Mouse (Mus musculus): ENCODE results near the gene Dyrk1b. TPM values are rescaled to one million over a fixed set of nuclear protein-coding genes. Genes with fewer than 3 reads are reported as not detected.

Gene Dyrk1b
- polyA plus RNA-seq, 1 experiment from 2014 or later: 13.7 TPM

Other genes with a start within 250 kb of the Dyrk1b start
- gene Zfp780b, start 200.3 kb upstream of the Dyrk1b start, polyA plus RNA-seq (2016; fragmentation: Nextera tagmentation; extraction: Ambion mirVana): 21.3 and 23.1 TPM in 2 replicates
- 9.8 and 10.3 TPM in 2 replicates for gene Zfp850, start 165.4 kb upstream of the Dyrk1b start, polyA plus RNA-seq (2016; fragmentation: Nextera tagmentation; extraction: Ambion mirVana)
- 445 and 464 TPM in 2 replicates for gene Psmc4, start 129.4 kb upstream of the Dyrk1b start, polyA plus RNA-seq (2016; fragmentation: Nextera tagmentation; extraction: Ambion mirVana)
- gene Fcgbp, start 108.2 kb upstream of the Dyrk1b start, polyA plus RNA-seq (2016; fragmentation: Nextera tagmentation; extraction: Ambion mirVana): 0.25 and 0.40 TPM in 2 replicates
- 0.05 and 0.10 TPM in 2 replicates for gene 9530053A07Rik, start 50.0 kb upstream of the Dyrk1b start, polyA plus RNA-seq (2016; fragmentation: Nextera tagmentation; extraction: Ambion mirVana)
- 178 and 180 TPM in 2 replicates for gene Fbl, start 9.8 kb upstream of the Dyrk1b start, polyA plus RNA-seq (2016; fragmentation: Nextera tagmentation; extraction: Ambion mirVana)
- 1.4 and 1.7 TPM in 2 replicates for gene Eid2, start 88.4 kb downstream of the Dyrk1b start, polyA plus RNA-seq (2016; fragmentation: Nextera tagmentation; extraction: Ambion mirVana)
- gene Eid2b, start 98.3 kb downstream of the Dyrk1b start, polyA plus RNA-seq (2016; fragmentation: Nextera tagmentation; extraction: Ambion mirVana): 9.6 and 9.7 TPM in 2 replicates
- 0.50 and 0.66 TPM in 2 replicates for gene Selenov, start 111.7 kb downstream of the Dyrk1b start, polyA plus RNA-seq (2016; fragmentation: Nextera tagmentation; extraction: Ambion mirVana)
- gene Dll3, start 122.8 kb downstream of the Dyrk1b start, polyA plus RNA-seq (2016; fragmentation: Nextera tagmentation; extraction: Ambion mirVana): 13.4 and 13.7 TPM in 2 replicates
- gene Timm50, start 132.6 kb downstream of the Dyrk1b start, polyA plus RNA-seq (2016; fragmentation: Nextera tagmentation; extraction: Ambion mirVana): 238 and 253 TPM in 2 replicates
- gene Supt5, start 159.3 kb downstream of the Dyrk1b start, polyA plus RNA-seq (2016; fragmentation: Nextera tagmentation; extraction: Ambion mirVana): 118 and 120 TPM in 2 replicates
- gene Rps16, start 171.2 kb downstream of the Dyrk1b start, polyA plus RNA-seq (2016; fragmentation: Nextera tagmentation; extraction: Ambion mirVana): 939 and 976 TPM in 2 replicates
- 75.5 and 84.4 TPM in 2 replicates for gene Plekhg2, start 193.1 kb downstream of the Dyrk1b start, polyA plus RNA-seq (2016; fragmentation: Nextera tagmentation; extraction: Ambion mirVana)
- 4.5 TPM in 2 replicates for gene Zfp36, start 200.8 kb downstream of the Dyrk1b start, polyA plus RNA-seq (2016; fragmentation: Nextera tagmentation; extraction: Ambion mirVana)
- 60.3 and 60.6 TPM in 2 replicates for gene Med29, start 213.2 kb downstream of the Dyrk1b start, polyA plus RNA-seq (2016; fragmentation: Nextera tagmentation; extraction: Ambion mirVana)
- 82.3 and 95.9 TPM in 2 replicates for gene Paf1, start 213.5 kb downstream of the Dyrk1b start, polyA plus RNA-seq (2016; fragmentation: Nextera tagmentation; extraction: Ambion mirVana)

Data from forebrain, embryonic 10.5 days (tissue).